Mouse (Mus musculus): ENCODE data around the gene Spsb1. TPM values are rescaled to one million over a fixed set of nuclear protein-coding genes. Genes with fewer than 3 reads are reported as not detected.
A peak's percentile ranks its signal among the peaks of the same experiment; 100 is the strongest.

Spsb1 gene
- total RNA-seq, 2 experiments from 2014 or later: 31.6 TPM

DNA sequence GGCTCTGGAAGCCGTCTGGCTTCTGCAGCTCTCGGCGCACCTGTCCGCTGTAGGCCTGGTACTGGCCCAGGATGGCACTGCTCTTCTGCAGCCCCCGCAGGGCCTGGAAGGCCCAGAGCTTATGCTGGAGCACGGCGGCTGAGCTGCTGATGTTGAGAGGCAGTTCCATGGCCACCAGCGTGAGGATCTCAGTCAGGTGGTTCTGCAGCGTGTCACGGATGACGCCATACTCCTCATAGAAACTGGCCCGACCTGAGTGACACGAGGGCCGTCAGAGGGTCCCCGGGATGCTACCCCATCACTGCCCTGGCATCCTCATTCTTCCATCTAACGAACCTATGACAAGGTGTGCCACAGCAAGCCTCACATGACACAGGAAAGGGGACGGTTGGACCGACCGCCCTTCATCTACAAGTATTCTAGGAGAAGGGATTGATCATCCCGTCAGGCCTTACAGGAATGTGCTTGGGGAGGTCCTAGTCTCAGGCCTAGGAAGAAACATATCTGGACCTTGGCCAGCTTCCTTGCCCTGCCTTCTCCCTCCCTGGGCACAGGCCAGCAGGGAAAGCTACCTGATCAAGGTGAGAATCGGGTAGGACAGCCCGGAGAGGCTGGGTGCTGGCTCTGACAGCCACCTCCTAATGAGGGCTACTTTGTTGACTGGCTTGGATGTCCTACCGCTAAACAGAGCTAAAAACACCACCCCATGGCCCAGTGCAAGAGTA is 29.2 kb upstream of the Spsb1 start:
- DNase-seq: no peak

DNA sequence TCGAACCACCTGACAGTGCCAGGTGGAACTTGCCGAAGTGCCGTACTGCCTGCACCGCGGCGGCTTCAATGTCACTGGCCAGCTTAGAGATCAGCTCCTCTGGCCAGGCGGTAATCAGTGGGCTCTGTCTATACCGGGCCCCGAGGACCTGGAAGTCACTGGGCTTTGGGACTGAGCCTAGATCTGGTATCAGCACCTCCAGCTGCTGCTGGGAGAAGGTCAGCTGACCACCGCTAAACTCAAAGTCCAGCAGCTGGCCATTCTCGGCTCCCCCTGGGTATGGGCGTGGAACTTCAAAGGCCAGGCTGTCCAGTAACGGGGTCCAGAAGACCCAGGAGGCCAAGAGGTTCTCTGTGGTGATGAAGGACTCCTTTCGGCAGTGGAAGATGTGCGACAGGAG is 27.3 kb upstream of the Spsb1 start:
- DNase-seq: no peak

DNA sequence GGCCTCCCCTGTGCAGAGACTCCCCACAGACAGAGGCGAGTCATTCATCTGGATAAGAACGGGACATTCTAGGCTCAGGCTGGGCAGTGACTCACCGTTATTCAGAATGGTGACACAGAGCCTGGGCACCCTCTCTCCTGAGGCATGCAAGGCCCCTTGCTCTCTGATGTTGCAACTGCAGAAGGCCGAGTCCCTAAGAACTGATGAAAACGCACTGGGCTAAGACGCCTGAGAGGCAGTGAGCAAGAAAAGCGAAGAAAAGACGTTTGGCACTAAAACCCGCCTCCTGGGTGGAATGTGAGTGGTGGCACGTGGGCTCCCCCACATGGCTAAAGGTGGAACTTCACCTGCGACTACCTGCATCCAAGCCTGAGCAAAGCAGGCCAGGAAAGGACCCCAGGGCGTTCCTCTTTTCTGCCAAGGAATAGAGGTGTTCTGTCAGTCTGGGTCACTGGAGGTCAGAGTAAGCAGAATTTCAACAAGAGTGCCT is 25.0 kb upstream of the Spsb1 start:
- peak; percentile 90 for DNase-seq

DNA sequence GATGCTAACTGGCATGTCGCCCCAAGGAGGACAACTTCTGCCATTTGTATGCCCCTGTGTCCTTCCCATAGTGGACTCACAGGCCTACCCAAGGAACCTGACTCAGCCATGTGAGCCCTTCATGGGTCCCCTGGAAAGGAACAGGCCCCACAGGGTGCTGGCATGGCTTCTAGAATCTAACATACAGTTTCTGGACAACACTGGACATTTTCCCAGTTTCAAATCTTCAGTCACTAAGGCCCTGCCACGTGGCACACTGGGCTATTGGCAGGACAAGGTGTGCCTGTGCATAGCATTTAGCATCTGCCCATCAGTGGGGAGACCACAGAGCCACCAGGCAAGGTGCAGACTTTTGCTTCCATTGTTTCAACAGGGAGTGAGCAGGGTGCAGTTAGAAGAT is 24.0 kb upstream of the Spsb1 start:
- DNase-seq: no peak

DNA sequence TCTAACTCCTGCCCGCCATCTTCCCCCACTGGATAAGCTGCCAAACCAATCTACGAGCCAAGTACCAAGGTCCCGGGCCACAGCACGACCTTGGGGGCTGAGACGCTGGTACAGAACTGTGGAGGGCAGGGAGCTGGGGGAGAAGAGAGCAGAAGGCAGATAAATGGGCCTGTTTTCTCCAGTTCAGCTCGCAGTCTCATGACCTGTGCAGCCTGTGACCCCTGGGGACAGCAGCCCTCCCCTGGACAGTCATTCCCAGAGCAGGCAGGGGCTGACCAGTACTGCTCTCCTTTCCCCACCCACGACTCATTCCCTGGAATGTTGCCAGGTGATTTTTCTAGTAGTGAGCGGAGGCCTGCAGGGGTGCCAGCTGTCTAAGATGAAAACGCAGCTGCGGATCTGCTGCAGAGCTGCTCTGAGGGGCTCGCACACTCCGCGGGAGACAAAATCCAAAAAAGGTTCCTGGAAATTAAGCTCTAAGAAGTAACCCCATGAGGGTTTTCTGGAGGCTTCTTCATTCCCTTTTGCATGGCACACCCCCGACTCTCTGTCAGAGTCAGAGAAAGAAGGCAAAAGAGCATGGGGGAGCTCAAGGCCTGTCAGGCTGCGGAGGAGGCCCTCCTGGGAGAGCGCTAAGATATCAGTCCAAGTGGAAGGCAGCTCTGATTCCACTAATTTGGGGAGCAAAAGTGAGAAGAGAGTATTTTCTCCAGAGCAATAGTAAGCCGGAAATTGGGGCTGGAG is 23.1 kb upstream of the Spsb1 start:
- DNase-seq: peak; percentile 75

DNA sequence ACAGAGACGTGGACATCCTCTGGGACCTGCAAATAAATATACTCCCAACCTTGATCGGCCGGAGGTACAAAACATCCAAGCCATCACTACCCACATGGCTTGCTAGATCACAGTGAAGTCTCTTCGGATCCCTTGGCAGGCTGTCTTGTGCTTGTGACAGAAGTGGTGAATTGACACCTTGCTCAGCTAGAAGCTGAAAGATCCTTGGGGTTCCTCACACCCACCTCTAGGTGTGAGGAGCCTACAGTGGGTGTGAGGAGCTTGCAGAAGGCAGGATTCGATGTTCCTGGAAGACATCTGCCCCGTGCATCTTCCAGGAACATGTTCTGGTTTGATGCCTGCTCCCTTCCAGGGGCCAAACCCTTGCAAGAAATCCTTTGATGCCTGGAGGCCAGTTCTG is 22.3 kb upstream of the Spsb1 start:
- no peak for DNase-seq

DNA sequence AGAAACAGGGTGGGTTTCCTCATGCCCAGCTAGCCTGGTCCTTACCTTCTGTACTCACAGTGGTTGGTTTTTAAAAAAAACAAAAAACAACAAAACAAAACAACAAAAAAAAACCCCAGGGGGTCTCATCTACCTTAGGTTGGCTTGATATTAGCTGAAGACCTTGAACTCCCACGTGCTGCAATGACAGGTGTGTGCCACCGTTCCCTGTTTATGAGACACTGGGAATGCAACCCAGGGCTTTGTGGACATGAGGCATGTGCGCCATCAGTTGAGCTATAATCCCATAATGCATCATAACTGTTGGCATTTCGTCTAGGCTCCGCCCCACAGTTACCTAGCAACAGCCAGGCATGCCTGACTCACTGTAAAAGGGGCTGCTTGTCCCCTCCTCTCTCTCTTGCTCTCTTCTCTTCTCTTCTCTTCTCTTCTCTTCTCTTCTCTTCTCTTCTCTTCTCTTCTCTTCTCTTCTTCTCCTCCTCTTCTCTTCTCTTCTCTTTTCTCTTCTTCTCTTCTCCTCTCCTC is 20.9 kb upstream of the Spsb1 start:
- no peak for DNase-seq

DNA sequence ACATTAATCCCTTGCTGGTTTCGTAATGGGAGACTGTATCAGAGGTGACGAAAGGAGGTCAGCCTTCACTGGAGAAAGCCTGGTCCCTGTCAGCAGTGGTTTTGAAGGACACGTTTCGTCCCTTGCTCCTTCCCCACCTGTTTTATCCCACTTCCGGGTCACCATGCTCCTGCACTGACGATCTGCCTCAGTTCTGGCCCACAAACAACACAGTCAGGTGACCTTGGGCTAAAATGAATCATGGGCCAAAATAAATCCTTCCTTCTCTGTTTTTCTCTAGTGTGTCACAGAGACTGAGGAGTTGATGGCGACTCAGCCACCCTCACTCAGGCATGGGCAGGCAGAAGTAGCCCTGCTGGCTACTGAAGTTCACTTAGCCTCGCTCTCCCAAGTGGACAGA is 20.4 kb upstream of the Spsb1 start:
- DNase-seq: peak; percentile 54

DNA sequence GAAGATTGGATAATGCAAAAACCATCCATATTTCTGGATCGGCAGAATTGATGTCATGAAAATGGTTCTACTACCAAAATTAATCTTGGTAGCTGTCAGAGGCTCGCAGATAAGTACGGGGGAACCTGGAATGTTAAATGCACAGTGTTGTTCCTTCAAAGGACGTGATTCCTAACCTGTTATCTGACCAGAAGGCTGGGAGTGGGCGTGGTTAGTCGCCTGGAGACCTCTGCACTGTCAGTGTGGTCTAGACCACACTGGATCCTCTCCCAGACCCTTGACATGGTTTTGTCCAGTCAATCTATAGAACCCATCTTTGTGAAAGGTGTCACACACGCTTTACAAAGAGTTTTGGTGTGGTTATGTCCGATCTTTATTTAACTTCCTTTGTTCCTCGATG is 16.6 kb upstream of the Spsb1 start:
- no peak for DNase-seq

DNA sequence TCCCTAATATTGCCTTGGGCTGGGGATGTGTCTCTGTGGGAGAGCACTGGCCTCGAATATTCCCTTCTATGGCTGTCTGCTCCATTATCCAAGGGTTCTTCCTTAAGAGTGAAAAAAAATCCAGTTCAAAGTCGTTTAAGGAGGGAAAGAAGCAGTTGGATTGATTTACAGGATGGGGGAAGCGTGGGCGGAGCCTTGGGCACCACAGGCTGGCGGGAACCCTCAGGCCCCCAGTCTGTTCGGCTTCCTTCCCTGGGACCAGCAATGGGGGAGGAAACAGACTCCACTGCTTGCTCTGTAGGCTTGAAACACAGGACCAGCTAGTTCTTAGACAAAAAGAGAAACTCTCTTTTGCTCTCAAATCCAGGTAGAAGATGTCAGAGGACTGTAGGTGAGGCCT is 13.7 kb upstream of the Spsb1 start:
- DNase-seq: no peak

DNA sequence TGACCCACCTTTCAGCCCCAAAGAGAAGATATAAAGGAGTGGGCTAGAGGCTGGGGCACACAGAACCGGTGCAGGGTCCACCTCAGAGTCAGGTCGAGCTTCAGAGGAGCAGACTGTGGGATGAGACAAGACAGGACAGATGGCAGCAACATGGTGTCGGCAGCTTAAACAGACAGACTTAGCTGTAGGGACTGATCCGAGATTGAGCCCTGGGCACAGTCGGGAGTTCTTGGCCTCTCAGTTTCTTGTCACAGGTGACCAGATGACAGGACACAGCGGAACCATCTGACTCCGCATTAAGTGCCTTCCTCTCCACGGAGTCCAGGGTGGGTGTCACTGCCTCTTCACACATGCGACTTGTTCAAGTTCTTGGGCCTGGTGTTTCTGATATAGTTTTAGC is 12.1 kb upstream of the Spsb1 start:
- DNase-seq: no peak

DNA sequence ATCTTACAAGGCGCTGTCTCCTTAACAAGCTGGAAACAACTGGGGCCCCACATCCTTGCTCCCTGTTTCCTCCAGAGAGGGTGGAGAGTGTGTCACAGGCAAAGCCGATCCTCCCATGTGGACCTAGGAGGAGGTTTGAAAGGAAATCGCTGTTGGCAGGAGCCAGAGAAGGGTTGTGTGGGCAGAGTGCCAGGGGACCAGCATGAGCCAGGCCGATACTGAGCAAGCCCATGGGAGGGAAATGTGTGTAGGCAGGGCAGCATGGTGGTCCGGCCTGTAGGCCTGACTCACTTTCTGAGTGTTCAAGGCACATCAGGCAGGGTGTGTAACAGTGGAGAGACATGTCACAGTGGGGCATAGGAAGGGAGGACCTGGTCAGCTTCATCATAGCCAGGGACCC is 11.4 kb upstream of the Spsb1 start:
- peak; percentile 84 for DNase-seq

DNA sequence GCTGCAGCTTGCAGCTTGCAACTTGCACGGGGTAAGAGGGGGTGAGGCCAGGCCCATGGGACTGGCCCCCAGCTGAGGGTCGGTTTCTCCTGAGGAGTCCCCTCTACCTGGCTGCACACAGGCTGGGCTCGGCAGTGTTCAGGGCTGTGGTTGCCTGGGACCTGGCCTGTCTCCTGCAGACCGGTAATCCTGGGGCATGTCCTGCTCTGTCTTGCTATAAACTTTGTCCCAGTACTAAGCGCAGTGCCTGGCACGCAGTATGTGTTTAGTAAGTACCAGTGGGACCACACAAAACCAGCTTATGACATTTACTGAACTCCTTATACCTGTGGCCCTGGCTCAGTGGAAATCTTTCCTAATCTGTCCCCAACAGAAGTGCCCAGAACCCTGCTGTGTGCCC is 10.8 kb upstream of the Spsb1 start:
- no peak for DNase-seq

DNA sequence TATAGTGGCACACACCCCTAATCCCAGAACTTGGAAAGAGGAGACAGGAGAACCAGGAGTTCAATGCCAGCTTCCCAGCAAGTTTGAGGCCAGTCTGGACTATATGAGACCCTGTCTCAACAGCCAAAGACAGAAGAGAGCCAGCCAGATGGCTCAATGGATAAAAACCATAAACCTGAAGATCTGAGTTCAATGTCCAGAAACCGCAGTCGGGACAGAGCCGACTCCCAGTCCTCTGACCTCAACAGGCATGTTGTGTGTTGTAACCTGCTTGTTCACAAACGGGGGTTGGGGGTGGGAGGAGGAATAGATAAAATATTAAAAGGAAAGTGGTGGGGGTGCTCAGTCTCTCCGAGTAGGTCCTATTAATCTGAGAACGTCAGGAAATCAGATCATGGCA is 10.4 kb upstream of the Spsb1 start:
- DNase-seq: no peak

DNA sequence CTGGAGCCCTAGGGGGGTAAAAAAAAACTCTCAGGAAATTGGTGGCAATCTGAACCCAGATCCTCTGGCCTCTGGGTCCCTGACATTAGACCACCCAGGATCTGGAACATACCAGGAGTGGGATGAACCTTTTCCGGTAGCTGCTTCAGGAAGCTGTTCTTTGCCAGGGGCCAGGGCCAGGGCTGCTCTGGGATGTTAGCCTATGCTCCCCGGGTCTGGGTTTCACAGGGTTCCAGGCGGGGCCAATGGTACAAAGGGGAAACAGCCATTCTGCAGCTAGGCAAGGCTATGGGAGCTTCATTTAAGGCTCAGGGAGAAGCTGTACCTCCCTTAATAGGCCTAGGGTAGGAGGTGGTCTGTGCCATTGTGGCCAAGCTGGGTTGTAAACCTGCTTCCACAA is 9.9 kb upstream of the Spsb1 start:
- no peak for DNase-seq

DNA sequence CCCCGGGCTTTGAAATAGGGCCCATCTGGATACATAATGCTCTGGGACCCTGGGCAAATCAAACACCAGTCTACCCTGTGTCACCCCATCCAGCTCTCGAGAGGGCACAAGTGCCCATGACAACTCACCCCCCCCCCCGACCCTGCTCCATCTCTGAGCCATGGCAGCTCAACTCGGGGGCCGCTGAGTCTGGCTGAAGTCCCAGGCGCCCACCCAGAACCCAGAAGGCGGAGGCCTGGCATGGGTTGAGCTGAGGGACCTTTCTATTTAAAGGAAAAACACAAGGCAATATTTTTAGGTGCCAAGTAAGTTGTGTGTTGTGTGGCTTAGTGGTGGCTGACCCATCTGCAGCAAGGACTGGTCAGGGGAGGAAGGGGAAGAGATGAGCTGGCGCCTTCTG is 9.4 kb upstream of the Spsb1 start:
- DNase-seq: no peak

DNA sequence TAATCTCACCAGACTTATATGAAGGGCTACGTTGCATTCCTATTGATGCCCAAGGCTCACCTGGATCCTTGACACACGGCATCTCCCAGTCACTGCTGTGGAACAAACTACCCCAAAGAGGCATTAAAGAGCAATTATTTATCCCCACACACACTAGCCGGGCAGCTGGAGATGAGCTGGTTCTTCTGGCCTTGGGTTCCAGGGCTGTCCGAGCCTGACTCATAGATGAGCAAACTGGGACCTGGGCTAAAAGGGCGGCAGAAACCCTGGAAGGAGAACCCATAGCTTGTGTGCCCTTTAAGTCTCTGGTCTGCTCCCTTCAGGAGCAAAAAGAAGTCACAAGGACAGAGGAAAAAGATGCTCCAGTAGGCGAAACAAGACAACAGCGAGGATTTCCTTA is 5.5 kb upstream of the Spsb1 start:
- DNase-seq: no peak

DNA sequence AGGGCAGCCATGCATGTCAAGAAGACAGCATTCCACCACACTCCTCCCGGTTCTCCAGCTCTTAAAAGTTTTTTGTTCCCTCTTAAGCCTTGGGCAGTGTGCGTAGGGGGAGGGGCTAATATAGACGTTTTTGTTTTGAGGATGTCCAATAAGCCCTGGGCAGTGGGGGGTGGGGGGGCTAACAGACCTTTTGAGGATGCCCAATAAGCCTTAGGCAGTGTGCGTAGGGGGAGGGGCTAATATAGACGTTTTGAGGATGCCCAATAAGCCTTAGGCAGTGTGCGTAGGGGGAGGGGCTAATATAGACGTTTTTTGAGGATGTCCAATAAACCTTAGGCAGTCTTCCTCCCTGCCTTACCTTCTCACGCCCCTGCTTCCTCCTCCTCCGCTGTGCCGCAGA is 5.0 kb upstream of the Spsb1 start:
- DNase-seq: no peak

DNA sequence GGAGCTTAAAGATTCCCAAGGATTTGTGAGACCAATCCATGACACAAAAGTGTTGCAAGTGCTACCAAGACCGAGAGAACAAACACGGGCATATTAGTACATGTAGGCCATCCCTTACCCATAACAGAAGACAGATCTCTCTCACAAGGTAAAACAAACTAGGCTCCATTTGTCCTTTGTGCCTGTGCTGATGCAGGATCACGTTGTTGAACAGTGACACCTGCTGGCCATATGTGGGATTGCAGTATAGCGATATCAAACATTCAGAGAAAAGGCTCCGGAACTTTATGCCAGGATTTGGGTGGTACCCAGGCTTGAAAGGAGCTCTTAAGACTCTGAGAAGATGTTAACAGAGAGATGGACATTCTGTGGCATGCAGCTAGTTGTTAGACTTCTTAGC is 3.7 kb upstream of the Spsb1 start:
- DNase-seq: peak; percentile 88

DNA sequence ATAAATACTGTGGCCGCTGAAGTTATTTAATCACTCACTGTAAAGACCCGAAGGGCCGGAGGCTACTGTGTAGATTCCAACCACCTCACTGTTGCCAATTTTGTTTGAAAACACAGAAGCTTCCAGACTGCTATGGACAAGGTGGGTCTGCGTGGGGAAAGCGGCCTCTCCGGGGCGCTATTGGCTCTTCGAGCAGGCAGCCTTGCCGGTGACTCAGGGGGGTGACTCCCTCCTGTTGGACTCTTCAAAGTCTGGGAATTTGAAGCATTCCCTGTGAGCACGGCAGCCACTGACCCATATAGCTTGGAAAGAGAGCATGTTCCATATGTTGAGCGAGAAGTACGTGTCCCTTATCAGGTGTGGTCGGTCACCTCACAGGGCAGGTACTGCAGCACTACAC is 1.2 kb upstream of the Spsb1 start:
- no peak for DNase-seq

DNA sequence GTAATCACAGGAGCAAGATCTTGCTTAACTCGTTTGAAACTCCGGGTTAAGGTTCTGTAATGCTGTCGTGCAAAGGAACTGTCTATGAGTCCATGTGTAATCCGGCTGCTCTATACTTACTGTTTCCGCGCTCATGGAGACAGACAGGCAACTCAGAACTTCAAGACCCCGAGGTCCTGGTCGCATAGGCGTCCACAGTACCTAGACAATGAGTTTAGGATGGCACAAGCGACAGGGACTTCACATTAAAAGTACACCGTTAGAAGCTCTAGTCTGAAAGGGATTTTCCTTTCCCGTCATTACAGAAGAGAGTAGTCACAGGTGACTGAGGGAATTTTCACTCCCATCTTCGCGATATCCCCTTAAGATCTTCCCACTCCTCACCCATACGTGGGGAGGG is 788 bp upstream of the Spsb1 start:
- no peak for DNase-seq

DNA sequence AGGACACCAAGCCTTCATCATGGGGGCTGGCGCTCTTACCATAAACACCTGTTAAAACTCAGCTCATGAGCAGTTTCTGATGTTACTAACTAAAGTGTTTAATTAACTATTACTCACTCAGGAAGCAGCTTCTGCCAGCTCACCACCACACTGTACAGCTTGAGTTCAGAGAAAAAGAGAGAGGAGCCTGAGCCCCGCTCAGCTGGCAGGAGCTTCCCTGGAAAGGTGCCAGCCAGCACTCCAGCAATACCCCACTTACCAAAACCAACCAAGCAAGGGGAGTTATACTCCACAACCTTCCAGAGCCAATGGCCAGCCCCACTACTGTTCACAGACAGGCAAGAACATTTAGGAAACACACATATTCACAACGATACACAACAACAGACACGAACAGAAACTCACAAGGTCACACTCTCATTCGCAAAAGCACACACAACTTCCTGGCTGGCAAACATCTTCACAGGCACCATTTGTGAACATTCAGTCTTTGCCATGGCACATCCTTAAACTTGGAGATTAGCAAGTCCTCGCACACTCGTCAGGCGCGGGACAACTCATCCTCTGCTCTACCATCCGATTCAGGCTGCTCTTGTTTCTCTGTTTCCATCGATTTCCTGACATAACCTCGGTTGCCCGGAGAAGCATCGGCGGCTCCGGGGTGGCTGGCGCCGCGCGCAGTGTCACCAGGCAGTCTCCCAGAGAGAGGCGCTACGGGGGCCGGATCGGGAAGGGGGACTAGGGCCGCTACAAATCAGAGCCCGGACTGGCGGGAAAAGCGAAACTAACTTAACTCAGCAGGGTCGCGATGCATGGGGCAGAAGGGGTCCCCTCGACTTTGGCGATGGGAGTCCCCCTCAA is 992 bp downstream of the Spsb1 start:
- DNase-seq: peak; percentile 75

DNA sequence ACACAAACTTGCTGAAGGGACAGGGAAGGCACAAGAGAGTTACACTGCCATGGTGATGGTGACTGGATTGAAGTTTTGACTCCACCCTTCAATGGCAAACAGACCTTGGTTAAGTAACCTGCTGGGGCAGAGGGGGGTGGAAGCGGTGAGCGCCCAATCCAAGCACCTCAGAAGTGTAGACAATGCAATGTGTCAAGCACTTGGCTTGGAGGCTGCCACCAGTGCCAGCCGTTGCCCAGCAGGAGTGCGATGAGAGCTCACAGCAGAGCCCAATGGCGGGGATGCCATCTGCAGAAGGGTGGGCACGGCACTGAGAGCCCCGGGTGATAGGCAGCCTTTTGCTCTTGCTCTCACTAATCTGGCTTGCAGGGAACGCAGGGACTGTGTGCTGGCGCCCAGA is 2.6 kb downstream of the Spsb1 start:
- peak; percentile 44 for DNase-seq
